Mouse (Mus musculus): ENCODE measurements around the gene Ascl5.

Ascl5 gene

DNA sequence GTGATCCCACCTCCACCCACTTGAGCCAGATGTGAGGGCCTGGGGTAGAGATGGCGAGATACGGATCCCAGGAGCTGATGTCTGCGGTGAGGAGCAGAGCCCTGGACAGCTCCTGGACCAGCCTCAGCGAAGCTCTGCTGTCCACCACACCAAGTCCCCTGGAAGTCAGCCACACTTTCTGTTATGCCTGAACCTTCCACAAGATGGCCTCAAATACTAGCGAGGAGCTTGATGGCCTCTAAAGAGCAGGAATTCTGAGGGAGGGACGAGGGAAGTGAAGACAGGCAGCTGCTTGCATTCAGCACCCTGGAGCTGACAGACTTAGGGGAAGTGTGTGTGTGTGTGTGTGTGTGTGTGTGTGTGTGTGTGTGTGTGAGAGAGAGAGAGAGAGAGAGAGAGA lies 861 bp downstream of the Ascl5 start:
- DNase-seq (ENCODE audit: low spot score) = peak; percentile 12

DNA sequence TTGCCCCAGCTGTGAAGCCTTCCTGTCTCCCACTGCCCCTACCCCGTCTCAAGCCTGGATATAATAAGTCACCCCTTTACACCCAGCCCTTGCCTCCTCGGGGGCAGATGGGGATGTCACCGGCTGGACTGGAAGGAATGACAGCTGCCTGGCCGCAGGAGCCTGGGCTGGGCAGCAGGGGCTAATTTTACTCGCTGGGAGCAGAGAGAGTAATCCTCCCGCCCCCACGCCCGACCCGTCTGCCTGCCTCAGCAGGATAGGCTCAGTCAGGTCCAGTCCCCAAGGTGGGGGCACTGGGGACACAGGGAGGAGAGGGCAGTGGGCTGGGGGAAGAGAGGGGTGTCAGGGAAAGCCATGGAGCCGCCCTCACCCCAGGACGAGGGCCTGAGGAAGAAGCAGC lies 1.9 kb downstream of the Ascl5 start, which contains the start of gene Cacna1s:
Gene Cacna1s, plus strand, starts transcription at position 204 of the 400 bp plus-strand sequence.
- no peak for DNase-seq (ENCODE audit: low spot score)

GRCm38 (mm10) chr1:136055771-136056170 lies 5.2 kb downstream of the Ascl5 start:
- no peak for DNase-seq (ENCODE audit: low spot score)

- no peak for DNase-seq (ENCODE audit: low spot score)
Measured at GRCm38 (mm10) chr1:136058594-136058993, 8.0 kb downstream of the Ascl5 start.

DNA sequence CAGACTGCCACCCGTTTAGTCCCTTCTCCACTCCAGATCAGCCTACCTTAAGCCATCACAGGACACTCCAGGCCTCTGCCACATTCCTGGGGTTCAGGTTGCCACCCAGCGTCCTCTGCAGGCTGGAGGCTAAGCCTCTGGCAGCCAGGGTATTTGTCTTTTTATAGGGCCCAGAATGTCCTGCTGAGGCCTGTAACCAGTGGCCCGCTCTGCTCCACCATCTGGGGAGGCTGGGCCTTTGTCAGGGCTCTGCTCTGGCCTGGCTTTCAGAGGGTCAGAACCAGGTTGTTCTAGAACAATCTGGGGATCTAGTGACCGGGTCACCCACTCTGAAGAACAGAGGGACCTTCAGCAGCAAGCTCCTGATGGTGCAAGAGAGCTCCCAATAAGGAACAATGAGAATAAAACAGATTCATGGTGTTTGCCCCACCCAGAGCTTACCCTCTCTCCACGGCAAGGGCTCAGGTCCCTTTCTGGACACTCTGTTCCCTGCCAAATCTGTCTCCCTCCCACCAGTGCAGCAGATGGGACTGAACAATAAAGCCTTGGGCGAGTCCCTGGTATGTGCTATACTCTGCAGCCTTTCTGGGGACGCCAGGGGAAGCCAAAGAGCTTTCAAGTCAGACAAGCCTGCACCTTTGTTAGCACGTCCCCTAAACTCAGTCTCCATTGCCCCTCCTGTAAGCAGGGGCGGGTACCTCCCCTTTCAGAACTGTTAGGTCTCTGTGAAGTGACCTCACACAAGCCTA lies 10.6 kb downstream of the Ascl5 start:
- no peak for DNase-seq (ENCODE audit: low spot score)

GRCm38 (mm10) chr1:136061790-136062141 lies 11.2 kb downstream of the Ascl5 start:
- DNase-seq (ENCODE audit: low spot score) = no peak

GRCm38 (mm10) chr1:136063991-136064390 lies 13.4 kb downstream of the Ascl5 start:
- DNase-seq (ENCODE audit: low spot score) = no peak

DNA sequence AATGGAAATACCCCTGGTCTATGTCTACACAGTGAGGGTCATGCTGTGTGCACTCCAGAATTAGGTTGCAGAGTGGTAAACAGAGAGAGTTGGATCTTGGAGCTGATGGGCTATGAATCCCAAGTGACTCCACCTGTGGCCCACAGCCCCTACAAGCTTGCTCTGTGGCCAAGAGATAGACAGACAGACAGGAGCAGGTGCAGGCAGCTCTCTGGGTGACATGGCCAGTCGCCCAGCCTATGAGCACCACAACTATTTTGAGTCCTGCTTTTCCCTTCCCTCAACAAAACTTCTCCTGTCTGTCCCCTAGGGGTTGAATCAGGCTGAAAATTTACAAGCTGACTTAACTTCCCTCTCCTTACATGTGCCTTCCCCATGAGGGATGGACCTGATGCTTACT lies 16.0 kb downstream of the Ascl5 start:
- no peak for DNase-seq (ENCODE audit: low spot score)

GRCm38 (mm10) chr1:136067579-136067978 lies 17.0 kb downstream of the Ascl5 start:
- DNase-seq (ENCODE audit: low spot score) = no peak

GRCm38 (mm10) chr1:136076086-136076485 lies 25.5 kb downstream of the Ascl5 start:
- peak; percentile 14 for DNase-seq (ENCODE audit: low spot score)

- no peak for DNase-seq (ENCODE audit: low spot score)
Measured at GRCm38 (mm10) chr1:136077656-136078055, 27.1 kb downstream of the Ascl5 start.

DNA sequence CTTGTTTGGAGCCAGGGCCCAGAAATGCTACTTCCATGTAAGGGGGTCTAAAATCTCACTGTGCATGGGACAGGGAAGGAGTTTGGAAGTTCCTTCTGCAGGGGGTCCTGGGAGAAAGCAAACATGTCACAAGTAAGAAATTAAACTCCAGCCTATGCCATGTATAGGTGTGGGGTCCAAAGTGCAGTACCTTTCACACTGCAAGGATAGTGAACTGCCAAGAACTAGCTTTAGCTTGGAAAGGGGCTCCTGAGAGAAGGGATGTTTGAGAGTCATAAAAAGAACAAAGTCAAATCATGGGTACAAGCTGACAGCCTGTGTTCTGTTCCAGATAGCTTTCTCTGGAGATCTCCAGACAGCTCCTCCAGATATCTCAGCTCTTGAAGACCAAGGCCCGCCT lies 30.6 kb downstream of the Ascl5 start:
- no peak for DNase-seq (ENCODE audit: low spot score)

DNA sequence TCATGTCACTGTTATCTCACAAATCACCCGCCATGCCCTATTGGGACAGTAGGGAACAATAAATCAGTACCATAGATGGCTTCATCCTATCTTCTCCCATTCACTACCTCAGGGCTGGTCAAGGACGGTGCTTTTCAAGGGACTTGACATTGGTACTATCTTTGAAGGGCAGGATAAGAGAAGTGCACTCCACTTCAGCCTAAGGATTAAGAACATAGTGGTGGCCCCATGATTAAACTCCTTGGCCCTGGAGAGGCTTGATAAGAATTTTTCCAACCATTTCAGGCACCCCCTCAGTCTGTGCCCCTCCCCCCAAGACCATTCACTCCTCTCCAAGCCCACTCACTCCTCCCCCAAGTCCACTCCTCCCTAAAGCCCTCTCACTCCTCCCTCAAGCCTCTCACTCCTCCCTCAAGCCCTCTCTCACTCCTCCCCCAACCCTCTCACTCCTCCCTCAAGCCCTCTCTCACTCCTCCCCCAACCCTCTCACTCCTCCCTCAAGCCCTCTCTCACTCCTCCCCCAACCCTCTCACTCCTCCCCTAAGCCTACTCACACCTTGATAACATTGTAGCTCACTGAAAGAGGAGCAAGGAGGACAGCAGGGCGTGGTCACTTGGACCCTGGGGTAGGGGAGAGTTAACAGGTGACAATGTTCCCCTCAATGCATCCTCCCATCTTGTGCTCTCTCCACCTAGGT lies 35.5 kb downstream of the Ascl5 start:
- DNase-seq (ENCODE audit: low spot score) = no peak

DNA sequence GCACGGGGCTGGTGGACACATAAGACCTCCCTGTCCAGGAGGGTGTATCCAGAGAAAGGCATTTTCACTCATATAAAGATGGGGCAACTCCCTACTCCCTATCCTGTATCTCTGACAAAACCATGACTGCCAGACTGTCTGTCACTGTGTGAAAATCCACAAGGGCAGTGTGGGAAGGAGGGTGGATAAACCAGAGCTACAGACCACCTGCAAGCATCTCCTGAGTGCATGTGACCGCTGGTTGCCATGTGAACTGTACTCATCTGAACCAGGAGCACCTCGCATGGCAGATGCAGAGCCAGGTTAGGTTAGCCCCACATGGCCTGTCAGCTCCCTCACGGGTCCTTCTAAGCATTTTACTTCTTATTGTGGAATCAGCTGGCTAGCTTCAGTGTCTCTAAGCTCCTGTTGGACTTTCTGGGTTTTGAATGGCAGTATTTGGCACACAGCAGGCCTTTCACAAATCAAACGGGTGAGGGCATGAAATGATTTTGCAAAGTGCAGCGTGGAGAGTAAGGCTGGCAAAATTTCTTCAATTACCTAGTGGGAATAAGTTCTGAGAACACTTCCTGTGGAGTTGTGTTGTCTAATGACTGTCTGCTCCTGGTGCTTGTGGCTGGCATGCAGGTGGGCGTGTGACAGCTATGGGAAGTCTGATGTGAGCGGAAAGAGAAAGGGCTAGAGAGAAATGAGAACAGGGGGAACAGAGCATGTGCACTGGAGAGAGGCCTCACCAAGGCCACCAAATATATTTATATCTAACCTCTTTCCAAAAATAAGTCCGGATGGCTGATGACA lies 39.0 kb downstream of the Ascl5 start:
- no peak for DNase-seq (ENCODE audit: low spot score)

DNA sequence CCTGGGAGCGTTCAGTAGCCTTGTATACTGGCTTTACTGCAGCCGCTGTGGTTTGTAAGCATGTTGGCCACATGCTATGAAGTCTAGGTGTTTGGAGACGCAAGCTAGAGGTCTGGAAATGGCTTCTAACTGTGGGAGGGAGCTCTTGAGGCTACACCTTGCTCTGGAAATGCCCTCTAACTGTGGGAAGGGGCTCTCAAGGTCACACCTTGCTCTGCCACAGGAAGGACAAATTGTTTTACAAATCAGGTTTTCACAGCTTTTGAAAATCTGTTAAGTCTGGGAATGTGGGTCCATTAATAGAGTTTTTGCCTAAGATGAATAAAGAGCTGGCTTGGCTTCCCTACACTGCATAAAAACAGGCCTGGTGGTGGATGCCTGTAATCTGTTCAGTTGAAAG lies 43.1 kb downstream of the Ascl5 start:
- DNase-seq (ENCODE audit: low spot score) = no peak

DNA sequence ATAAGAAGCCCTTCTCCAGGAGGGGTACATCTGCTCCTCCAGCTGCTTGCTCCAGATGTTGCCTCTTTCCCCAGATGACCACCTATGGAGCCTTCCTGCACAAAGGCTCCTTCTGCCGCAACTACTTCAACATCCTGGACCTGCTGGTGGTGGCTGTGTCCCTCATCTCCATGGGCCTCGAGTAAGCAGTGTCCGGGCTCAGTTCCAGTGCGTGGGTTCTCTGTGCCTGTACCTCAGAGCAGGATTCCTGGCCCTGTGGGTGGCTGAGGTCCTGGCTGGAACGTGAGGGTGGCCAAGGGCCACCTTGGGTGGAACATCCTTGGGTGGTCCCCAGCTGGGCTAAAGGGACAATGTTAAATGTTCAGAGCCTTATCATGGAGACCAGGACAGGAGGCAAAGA lies 44.2 kb downstream of the Ascl5 start:
- DNase-seq (ENCODE audit: low spot score) = no peak

All from c-Kit-positive CD71-positive TER-119-positive erythroid progenitor cells, embryonic 14.5 days (primary cell).